Mouse (Mus musculus): ENCODE measurements around the gene Pcyt2. TPM values are rescaled to one million over a fixed set of nuclear protein-coding genes. Genes with fewer than 3 reads are reported as not detected.

The Pcyt2 gene
- polyA plus RNA-seq, 1 experiment: 51.5 TPM

GRCm38 (mm10) chr11:120631726-120632448 lies 14.2 kb upstream of the Pcyt2 start:
- H3K79me2 ChIP-seq (ENCODE audit: control insufficient read depth, insufficient read depth): peaks cover 89% of the 10 kb centered on the region
- H3ac ChIP-seq (ENCODE audit: control insufficient read depth, insufficient read length, low read depth): peak overlapping the region; percentile 79
- no peaks in the 10 kb centered on the region for H3K27me3 ChIP-seq (ENCODE audit: control insufficient read depth, insufficient read depth, insufficient read length)
- TF ChIP-seq FOSL1 (IDR thresholded peaks at IDR 0.05; ENCODE audit: insufficient read depth, low read length, poor library complexity, severe bottlenecking): no peak
- TF ChIP-seq CTCF (IDR thresholded peaks at IDR 0.05; ENCODE audit: control insufficient read depth, insufficient read depth, insufficient read length): no peak
- no peak for TF ChIP-seq MYOG (IDR thresholded peaks at IDR 0.05; ENCODE audit: control insufficient read depth, extremely low read depth, insufficient read length)
- no peak for TF ChIP-seq CEBPB (IDR thresholded peaks at IDR 0.05; ENCODE audit: low read depth)
- TF ChIP-seq USF1 (IDR thresholded peaks at IDR 0.05; ENCODE audit: low read depth): no peak
- no peak for TF ChIP-seq MYOD1 (IDR thresholded peaks at IDR 0.05; ENCODE audit: control insufficient read depth, insufficient read length, low read depth)
- TF ChIP-seq MAX (IDR thresholded peaks at IDR 0.05): no peak
- H3K36me3 ChIP-seq (ENCODE audit: control insufficient read depth, insufficient read depth): peaks cover 26% of the 10 kb centered on the region
- peaks cover 66% of the 10 kb centered on the region for H3K79me3 ChIP-seq (ENCODE audit: low read depth)
- H3K4me3 ChIP-seq (ENCODE audit: insufficient read depth, poor library complexity, severe bottlenecking): peak overlapping the region; percentile 82

GRCm38 (mm10) chr11:120630881-120631725 lies 13.4 kb upstream of the Pcyt2 start:
- TF ChIP-seq MAX (IDR thresholded peaks at IDR 0.05): no peak
- Histone ChIP-seq H3K79me3 (ENCODE audit: low read depth) (peaks cover 73% of the 10 kb centered on the region), H3K27me3 (ENCODE audit: control insufficient read depth, insufficient read depth, insufficient read length) (no peaks in the 10 kb centered on the region), H3K4me3 (ENCODE audit: insufficient read depth, poor library complexity, severe bottlenecking) (peak overlapping the region; percentile 15), H3K79me2 (ENCODE audit: control insufficient read depth, insufficient read depth) (peaks cover 95% of the 10 kb centered on the region), H3ac (ENCODE audit: control insufficient read depth, insufficient read length, low read depth) (peak overlapping the region; percentile 44), H3K36me3 (ENCODE audit: control insufficient read depth, insufficient read depth) (peaks cover 34% of the 10 kb centered on the region)

GRCm38 (mm10) chr11:120630401-120630871 lies 12.7 kb upstream of the Pcyt2 start:
- peak overlapping the region; percentile 21 for H3K4me3 ChIP-seq (ENCODE audit: insufficient read depth, poor library complexity, severe bottlenecking)
- peak; percentile 56 for TF ChIP-seq CEBPB (IDR thresholded peaks at IDR 0.05; ENCODE audit: low read depth)
- no peak for TF ChIP-seq CTCF (IDR thresholded peaks at IDR 0.05; ENCODE audit: control insufficient read depth, insufficient read depth, insufficient read length)
- TF ChIP-seq FOSL1 (IDR thresholded peaks at IDR 0.05; ENCODE audit: insufficient read depth, low read length, poor library complexity, severe bottlenecking): no peak
- peaks cover 95% of the 10 kb centered on the region for H3K79me2 ChIP-seq (ENCODE audit: control insufficient read depth, insufficient read depth)

GRCm38 (mm10) chr11:120629911-120630310 lies 12.2 kb upstream of the Pcyt2 start:
- H3K79me2 ChIP-seq (ENCODE audit: control insufficient read depth, insufficient read depth): peaks cover 95% of the 10 kb centered on the region
- peaks cover 78% of the 10 kb centered on the region for H3K79me3 ChIP-seq (ENCODE audit: low read depth)
- H3ac ChIP-seq (ENCODE audit: control insufficient read depth, insufficient read length, low read depth): peak overlapping the region; percentile 20
- no peaks in the 10 kb centered on the region for H3K27me3 ChIP-seq (ENCODE audit: control insufficient read depth, insufficient read depth, insufficient read length)
- H3K36me3 ChIP-seq (ENCODE audit: control insufficient read depth, insufficient read depth): peaks cover 35% of the 10 kb centered on the region
- no peak for TF ChIP-seq MAX (IDR thresholded peaks at IDR 0.05)
- TF ChIP-seq MYOG (IDR thresholded peaks at IDR 0.05; ENCODE audit: control insufficient read depth, extremely low read depth, insufficient read length): no peak
- no peak for TF ChIP-seq USF1 (IDR thresholded peaks at IDR 0.05; ENCODE audit: low read depth)
- no peak for TF ChIP-seq CEBPB (IDR thresholded peaks at IDR 0.05; ENCODE audit: low read depth)
- TF ChIP-seq MYOD1 (IDR thresholded peaks at IDR 0.05; ENCODE audit: control insufficient read depth, insufficient read length, low read depth): no peak
- no peak for TF ChIP-seq CTCF (IDR thresholded peaks at IDR 0.05; ENCODE audit: control insufficient read depth, insufficient read depth, insufficient read length)
- no peak for TF ChIP-seq FOSL1 (IDR thresholded peaks at IDR 0.05; ENCODE audit: insufficient read depth, low read length, poor library complexity, severe bottlenecking)
- H3K4me3 ChIP-seq (ENCODE audit: insufficient read depth, poor library complexity, severe bottlenecking): peak overlapping the region; percentile 21

More at GRCm38 (mm10) chr11:120630401-120630871, 12.7 kb upstream of the Pcyt2 start:
- Histone ChIP-seq H3K27me3 (ENCODE audit: control insufficient read depth, insufficient read depth, insufficient read length) (no peaks in the 10 kb centered on the region), H3ac (ENCODE audit: control insufficient read depth, insufficient read length, low read depth) (peak overlapping the region; percentile 44), H3K36me3 (ENCODE audit: control insufficient read depth, insufficient read depth) (peaks cover 35% of the 10 kb centered on the region), H3K79me3 (ENCODE audit: low read depth) (peaks cover 77% of the 10 kb centered on the region)

DNA sequence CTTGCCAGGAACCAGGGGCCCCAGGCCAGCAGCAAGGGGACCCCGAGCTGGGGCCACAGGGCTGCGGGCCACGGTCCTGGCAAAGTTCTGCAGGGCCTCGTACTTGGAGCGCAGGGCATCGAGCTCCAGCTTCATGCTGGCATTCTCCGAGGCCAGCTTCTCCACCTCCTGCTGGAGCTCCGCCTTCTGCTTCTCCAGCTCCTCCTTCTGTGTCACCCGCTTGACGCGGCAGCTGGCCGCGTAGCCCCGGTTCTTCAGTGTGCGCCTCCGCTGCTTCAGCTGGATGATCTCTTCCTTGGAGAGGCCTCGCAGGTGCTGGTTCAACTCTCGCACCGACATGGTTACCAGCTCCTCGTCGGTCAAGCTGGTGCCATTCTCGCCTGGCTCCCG lies 11.6 kb upstream of the Pcyt2 start:
- Histone ChIP-seq H3K79me3 (ENCODE audit: low read depth) (peaks cover 75% of the 10 kb centered on the region), H3ac (ENCODE audit: control insufficient read depth, insufficient read length, low read depth) (no peak overlapping the region), H3K36me3 (ENCODE audit: control insufficient read depth, insufficient read depth) (peaks cover 35% of the 10 kb centered on the region), H3K4me3 (ENCODE audit: insufficient read depth, poor library complexity, severe bottlenecking) (no peak overlapping the region), H3K79me2 (ENCODE audit: control insufficient read depth, insufficient read depth) (peaks cover 95% of the 10 kb centered on the region), H3K27me3 (ENCODE audit: control insufficient read depth, insufficient read depth, insufficient read length) (no peaks in the 10 kb centered on the region)
- TF ChIP-seq USF1 (IDR thresholded peaks at IDR 0.05; ENCODE audit: low read depth) (no peak), MYOD1 (IDR thresholded peaks at IDR 0.05; ENCODE audit: control insufficient read depth, insufficient read length, low read depth) (no peak), FOSL1 (IDR thresholded peaks at IDR 0.05; ENCODE audit: insufficient read depth, low read length, poor library complexity, severe bottlenecking) (no peak), MYOG (IDR thresholded peaks at IDR 0.05; ENCODE audit: control insufficient read depth, extremely low read depth, insufficient read length) (no peak), CTCF (IDR thresholded peaks at IDR 0.05; ENCODE audit: control insufficient read depth, insufficient read depth, insufficient read length) (no peak), CEBPB (IDR thresholded peaks at IDR 0.05; ENCODE audit: low read depth) (no peak), MAX (IDR thresholded peaks at IDR 0.05) (no peak)

All from C2C12 (cell line).